Mouse (Mus musculus) fat pad, adult 2 months (tissue): ENCODE results near the gene Edem2.
A peak's percentile ranks its signal among the peaks of the same experiment; 100 is the strongest.
"Not testable (repeated sequence)": the region's sequence is repeated elsewhere in the genome, so short reads cannot be mapped to it uniquely, and the experiment has no call there.

Experiments
- DNase-seq: peaks from one replicate; pipeline ENCODE4 v3.0.0-alpha.2; 2011; ENCODE audit warnings: low read depth, low spot score; ENCODE audit errors: extremely low read depth

Gene Edem2

DNA sequence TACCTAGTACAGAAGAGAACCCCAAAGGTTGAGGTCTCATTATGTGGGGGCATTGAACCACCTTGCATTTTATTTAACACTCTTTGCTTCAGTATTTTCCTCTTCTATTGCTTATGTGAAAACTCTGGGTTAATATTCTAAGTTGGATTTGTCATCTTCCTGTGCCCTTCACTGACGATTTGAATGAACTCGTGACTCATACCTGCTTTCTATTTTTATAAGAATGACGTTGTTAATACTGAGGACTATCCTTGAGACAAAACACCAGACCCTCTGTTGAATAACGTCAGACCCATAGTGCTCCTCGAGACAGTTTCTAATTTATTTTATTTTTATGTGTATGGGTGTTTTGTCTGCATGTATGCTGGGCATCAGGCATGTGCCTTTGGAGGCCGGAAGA lies 7.7 kb upstream of the Edem2 start:
- DNase-seq = no peak

DNA sequence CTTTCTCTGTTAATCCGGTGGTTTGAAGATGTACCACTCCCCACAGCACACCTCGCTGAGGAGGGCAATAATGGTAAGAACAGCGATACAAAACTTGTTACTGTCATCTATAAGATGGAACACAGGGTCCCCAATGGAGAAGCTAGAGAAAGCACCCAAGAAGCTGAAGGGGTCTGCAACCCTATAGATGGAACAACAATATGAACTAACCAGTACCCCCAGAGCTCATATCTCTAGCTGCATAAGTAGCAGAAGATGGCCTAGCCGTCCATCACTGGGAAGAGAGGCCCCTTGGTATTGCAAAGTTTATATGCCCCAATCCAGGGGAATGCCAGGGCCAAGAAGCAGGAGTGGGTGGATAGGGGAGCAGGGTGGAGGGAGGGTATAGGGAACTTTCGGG lies 6.5 kb upstream of the Edem2 start, which contains the start of gene Gm17581:
TSS of gene Gm17581 (minus strand) at position 101 of the 400 bp plus-strand sequence.
- not testable (repeated sequence) for DNase-seq

DNA sequence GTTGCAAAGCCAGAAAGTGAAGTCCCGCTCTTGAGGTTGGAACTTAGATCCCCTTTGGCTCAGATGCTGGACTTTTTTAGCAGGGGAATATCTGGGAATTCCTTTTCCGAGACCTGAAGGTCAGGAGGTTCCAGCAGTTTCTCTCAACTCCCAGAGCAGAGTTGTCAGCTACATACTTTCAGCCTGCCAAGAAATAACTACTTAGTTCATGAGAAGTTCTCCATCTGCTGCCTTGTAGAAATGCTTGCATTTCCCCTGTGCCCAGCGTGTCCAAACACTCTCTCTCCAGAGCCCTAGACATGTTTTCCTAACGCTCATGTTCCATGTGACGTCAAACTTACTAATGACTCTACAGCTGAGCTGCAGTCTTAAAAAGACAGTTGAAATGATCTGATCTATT lies 5.8 kb upstream of the Edem2 start:
- no peak for DNase-seq

DNA sequence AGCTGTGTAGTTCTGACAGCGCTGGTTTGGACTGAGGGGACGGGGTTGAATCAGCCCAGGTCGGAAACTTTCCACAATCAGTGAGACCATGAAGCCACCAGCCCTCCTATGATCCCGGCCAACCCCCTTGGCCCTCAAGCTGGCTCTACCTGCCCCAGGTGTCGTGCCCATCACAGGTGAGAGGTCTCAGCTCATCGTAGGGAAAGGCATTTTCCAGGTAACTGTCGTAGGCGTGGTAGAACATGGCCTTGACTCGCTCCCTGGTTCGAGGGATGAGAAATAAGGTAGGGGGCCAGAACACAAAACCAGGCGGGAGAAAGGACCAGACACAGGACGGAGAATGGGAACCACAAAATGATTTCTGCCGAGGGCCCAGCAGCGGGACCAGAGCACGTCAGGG lies 533 bp downstream of the Edem2 start:
- DNase-seq = no peak

DNA sequence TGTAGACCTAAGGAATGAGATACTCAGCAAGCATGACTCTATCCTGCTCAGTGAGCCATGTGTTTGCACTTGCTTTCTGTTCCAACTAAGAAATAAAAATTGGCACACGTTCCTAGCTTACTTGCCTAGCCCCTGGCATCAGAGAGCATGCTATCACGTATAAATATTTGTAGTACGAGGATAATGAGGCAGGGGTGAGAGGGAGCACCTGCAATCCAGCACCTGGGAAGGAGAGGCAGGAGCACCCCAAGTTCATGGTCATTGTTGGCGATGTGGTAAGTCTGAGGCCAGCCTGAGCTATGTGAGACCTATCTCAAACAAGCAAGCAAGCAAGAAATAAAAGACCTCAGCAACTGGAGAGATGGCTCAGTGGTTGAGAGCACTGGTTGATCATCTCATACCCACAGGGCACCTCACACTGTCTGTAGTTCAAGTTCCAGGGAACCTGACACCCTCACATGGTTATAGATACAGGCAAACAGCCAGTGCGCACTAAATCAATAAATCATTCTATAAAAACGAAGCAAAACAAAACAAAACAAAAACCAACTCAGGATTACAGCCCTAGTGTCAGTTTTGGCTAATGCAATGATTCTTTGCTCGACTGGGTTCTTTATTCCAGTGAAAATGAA lies 1.4 kb downstream of the Edem2 start:
- DNase-seq = no peak

DNA sequence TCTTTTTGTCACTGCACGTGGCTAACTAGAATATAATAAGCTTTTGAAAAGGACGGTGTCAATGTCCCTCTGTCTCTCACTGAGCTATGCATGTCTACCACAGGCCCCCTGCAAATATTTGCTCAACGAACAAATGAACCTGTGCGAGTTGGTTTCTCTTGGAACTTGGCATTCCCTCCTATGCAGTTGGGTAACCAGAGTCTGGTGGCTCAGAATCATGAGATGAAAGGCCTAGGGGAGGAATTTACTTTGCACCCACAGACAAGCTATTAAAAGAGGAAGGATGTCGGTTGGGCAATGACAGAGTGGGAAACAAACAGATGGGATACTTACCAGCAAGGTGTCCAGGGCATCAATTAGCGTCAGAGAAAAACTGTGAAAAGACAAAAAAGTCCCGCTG lies 3.0 kb downstream of the Edem2 start:
- DNase-seq = peak; percentile 58

DNA sequence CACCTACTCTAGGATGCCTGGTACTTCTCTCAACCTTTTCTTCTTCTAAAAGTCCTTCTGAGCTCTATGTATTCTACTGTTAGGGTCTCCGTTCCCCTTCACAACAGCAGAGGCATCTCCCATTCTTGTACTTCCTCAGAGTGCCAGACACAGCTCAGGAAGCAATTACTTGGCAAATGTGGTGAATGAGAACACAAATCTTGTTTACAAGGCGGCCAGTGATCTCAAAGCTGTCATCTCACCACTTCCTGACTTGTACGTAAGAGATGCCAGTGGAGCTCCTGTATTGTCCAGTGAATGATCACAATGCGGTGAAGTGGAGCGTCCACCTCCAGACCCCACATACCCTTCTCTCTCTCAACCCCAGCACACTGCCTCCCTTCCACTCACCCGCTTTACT lies 4.7 kb downstream of the Edem2 start:
- DNase-seq = no peak

DNA sequence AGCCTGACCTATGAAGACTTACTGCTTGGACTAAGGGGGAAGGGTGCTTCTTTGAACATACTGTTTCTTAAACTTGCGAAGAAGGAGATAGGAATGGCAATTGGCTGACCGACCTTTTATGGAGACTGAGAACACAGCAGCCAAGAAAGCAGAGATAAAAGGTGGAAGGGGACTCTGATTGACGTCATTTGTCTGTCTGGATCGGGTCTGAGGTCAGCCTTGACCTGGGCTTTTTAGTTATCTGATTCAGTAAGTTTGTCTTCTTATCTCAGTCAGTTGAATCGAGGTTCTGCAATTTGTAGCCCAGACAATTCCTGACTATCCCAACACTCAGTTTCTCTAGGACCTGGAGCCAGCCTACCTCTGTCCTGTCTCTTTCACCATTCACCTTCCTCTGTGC lies 5.2 kb downstream of the Edem2 start:
- DNase-seq = no peak

DNA sequence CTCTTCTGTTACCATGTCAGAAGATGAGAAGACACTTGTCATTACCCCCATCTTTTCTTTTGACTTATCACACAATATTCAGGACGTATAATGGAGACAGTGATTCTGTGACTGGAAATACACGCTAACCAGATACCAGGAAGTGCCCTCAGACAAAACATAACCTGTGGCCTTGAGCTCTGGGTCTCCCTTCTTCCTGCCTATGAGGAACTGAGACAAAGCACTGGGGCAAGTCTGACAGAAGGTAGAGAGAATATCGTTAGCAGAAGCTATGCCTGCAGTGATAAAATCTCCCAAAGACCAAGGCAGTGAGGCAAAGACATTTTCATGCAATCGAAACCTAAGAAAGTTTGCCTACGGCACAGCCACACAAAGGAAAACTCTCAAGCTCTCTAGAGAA lies 8.7 kb downstream of the Edem2 start:
- no peak for DNase-seq

DNA sequence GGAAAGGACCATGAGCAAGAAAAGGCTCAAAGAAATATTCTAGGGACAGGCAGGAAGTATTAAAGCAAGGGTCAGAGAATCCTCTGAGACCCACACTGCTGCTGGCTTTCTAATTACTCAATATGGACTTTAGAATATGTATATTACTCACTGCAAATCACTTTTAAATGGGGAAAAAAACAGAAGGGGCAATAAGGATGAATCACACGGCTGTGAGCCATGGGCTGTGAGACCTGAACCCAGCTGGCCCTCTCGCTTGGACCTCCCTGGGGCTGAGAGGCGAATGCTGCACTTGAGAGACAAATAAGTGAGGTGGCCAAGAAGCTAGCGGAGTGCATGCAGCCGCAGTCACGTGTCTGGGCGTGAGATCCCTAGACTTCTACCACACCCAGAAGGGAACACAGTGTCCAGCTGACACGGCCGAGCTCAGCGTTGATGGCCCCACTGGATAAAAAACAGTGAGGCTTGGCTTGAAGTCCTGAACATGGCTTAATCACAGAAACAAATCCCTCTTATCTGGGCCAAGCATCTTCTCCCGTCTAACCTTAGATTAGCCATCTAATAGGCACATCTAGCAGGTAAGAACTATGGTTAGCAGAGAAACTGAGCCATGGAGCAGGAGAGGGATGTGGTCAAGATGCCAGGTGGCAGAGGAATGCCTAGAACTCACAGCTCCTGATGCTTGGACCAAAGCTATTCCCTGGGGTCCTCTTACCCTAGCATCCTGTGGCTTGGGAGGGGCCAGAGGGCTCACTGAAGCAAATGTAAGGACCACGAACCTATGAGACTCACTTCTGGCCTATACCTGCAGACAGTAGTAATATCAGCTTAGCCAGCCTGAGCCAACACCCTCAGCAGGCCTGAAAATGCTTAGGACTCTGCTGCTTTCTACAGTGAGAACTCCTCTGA lies 11.9 kb downstream of the Edem2 start:
- DNase-seq = no peak

DNA sequence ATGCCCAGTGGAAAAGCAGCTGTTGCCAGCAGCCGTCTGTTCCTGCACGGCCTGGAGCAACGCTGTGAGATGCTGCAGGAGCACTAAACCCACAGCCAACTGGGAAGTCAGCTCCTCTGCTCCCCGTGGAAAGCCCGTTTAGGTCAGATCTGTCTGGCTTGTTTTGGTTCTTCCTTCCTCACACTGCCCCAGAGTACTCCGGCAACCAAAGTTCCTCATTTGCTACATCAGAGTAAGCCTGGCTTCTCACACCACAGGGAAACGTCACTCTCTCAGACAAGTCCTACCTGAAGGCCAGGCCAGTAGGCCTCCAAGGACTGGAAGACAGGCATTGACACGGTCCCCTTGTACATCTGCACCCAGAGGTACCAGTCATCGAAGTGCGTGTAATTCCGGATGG lies 18.7 kb downstream of the Edem2 start:
- no peak for DNase-seq

DNA sequence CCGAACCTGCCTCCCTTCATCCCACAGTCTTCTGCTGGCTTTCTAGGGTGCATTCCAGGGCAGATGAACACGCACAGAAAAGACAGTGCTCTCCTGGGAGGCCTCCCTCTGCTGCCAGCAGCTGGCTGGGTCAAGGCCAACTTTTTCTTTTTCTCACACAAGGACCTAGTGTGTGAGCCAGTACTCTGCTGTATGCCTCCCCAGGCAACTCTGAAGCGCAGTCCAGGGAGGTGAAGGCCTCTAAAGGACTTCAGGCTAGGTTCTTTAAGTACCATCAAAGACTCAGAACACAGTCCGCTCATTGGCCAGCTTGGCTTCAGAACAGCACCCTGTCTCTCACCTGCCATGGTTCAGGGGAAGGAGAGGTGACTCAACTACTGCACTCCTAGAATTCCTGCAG lies 22.0 kb downstream of the Edem2 start:
- DNase-seq = no peak

DNA sequence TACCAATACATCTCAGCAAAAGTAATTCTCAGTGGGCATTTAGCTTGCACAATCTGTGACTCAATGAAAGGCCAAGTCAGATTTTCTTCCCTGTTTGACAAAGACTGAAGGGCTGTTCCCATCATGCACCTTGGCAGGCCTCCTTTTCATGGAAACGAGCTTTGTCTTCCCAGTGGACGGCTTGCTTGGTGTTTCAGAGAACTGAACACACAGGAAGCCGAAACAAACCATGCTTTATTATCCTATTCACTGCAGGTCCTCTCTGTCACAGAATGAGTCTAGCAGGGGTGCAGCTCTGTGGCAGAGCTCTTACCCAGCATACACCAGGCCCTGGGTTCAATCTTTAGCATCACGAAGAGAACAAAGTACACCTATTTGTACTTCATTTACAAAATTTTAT lies 25.6 kb downstream of the Edem2 start:
- no peak for DNase-seq

DNA sequence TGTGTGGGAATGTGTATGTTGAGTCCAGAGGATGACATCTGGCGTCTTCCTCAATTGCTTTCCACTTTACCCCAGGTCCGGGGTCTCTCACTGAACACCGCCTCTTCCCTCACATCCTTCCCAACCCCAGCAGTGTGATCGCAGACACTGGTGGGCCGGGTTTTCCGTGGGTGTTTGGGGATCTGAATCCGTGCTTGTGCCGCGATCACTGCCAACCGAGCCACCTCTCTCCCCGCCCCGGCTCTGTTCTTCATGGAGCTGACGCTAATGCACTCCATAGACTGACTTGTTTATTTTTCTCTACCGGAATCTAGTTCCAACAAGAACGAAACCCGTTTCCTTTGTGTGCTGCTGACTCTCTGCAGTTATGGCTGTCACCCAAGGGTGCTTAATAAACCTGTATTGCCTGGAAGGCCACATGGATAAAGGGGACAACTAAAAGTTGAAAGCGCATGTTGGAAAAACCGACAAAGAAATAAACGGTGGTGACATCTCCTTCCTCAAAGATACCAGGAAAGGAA lies 27.8 kb downstream of the Edem2 start:
- DNase-seq = no peak

DNA sequence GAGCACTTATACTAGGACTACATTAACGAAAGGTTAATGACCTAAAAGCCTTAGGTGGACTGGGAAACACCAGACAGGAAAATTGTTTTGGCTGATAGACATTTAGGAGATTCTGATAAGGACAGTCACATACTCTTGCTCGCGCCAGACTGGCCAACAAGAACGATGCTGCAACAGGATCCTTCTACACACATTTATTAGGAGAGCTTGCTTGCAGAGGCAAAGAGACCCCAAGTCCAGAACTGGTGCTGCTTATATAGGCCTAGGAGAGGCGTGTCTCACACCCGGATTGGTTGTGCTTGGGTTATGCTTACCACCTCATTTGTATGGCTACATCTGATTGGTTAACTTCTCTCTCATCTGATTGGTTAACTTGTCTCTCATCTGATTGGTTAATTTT lies 30.8 kb downstream of the Edem2 start:
- DNase-seq = not testable (repeated sequence)

DNA sequence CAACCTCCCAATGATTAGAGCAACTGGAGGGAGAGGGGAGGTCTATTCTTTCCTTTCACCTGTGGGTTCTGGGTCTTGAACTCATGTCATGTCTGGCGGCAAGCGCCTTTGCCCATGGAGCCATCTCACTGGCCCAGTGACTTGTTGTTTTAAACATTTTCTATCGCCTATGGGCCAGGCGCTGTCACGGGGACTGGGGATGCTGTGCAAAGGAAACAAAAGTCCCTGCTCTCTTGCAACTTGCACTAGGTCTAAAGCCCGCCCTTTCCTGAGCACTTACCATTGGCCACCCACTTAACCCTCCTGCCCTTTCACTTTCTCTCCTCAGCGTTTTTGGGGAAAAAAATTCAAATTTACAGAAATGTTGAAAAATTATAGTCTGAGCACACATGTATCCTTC lies 32.4 kb downstream of the Edem2 start:
- DNase-seq = no peak

DNA sequence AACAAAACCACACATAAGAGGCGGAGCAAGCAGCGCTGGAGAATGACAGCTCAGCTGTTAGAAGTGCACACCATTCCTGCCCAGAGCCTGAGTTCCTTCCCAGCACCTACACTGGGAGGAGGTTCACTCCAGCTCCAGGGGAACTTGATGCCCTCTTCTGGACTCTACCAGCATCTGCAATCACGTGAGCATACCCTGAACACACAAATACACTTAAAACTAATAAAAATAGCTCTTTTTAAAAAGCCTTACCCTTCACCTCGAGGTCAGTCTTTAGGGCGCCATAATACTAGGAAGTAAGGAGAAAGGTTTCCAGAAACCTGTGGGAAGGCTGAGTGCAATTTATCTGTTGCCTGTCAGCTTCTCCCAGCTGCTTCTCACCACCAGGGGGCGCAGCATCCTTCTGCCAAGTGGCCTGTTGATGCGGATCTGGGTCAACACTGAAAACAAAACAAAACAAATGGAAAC lies 33.1 kb downstream of the Edem2 start:
- DNase-seq = no peak

DNA sequence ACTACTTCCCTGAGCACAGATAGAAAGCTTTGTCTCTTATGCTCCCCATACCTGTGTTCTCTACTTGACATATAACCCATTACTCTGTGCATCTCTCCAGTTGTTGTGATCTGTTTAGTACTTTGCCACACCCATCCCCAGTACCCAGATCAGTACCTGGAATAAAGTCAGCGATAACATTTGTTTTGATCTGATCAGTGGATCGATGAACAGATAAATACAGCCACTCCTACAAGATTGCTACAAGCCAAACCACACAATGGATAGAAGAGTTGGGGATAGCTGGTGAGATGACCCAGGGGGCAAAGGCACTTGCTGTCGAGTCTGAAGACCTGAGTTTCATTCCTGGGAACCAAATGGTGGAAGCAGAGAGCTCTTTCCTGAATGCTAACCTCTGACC lies 34.0 kb downstream of the Edem2 start:
- DNase-seq = no peak

DNA sequence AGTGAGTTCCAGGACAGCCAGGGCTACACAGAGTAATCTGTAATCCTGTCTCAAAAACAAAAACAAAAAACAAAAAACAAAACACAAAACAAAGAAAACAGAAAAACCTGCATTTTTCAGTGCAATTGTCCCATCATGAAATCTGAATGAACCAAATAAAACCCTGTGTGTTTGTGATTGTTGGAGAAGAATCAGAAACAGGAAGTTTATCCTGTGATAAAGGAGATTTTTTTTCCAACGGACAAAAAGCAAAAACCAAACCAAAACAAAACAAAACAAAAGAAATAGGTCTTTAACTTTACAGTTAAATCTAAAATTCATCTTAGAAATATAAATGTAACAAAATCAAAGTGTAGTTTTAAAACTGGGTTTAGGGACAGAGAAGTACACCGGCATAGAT lies 34.7 kb downstream of the Edem2 start:
- no peak for DNase-seq

DNA sequence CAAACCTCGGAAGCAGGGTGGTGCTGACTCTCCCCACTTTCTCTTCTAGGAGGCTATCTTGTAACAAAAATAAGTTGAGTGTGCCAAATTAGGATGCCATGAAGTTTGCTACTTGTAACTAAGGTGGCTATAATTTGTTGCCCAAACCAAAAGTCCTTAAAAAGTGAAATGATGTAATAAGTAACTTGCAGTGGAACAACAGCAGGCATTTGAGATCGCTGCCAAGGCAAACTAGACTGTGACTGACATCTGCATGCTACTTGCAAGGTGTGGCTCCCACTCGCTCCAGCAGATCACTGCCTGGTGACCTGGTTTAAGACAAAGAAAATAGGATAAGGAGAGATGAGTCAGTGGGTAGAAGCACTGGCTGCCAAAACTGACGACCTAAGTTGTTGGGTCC lies 36.1 kb downstream of the Edem2 start:
- no peak for DNase-seq

DNA sequence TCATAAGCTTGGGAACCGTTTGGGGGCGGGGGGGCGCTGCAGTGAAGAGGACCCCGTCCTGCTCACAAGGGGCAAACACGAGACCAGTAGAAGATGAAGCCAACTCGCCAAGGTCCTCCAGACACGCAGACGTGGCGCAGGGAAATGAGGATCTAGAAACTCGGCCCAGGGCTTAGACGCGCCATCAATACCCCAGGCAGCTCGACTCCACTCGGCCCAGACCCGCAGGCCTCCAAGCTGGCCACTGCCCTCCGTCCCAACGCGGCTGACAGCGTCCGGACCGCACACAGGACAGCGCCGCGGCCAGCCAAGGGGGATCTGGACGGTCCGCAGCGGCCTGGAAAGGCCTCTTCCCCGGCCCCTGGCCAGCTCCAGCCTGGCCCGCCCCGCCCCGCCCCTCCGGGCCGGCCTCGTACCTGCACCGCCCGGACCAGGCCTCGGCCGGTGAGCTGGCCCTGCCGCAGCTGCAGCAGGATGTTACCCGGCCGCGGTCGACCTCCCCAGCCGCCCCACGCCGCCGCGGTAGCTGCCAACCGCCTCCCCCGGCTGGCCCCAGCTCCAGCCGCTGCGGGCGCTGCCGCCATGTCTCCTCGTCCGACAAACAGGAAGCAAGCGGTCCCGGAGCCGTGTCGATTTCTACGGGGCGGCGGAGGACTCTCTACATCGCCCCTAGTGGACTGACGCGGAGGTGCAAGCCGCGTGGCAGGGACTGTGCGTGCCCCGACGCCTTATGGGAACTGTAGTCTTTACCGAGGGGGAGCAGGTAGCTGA lies 37.4 kb downstream of the Edem2 start, which contains the start of gene Trpc4ap:
TSS of gene Trpc4ap (minus strand) at position 662 of the 771 bp plus-strand sequence.
- no peak for DNase-seq
